Mouse (Mus musculus) layer of hippocampus, adult 9-10 months (tissue): Measurements from ENCODE around the gene Nfkbie.

Source experiments
- DNase-seq: peaks from one replicate; pipeline ENCODE4 v3.0.0; 2022; ENCODE audit warnings: low spot score

Gene Nfkbie

DNA sequence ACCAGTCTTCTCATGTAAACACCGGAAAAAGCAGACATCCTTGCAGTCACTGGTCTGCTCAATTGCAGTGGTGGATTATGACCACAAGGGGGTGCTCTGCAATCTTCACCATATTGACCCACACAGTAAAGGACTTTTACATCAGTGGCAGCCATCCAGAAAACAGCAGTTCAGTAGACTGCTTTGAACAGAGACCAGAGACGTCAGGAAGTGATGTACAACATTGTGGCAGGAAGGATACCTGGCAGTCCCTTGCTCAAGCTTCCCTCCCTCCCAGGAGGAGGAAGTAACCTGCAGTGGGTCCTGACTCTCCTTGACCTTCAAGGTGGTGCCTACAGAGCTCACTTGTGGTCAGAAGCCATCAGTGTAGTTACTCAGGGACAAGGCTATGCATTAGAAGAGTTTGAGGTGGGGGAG, 26.1 kb downstream of the Nfkbie start:
- DNase-seq: peak; percentile 76

DNA sequence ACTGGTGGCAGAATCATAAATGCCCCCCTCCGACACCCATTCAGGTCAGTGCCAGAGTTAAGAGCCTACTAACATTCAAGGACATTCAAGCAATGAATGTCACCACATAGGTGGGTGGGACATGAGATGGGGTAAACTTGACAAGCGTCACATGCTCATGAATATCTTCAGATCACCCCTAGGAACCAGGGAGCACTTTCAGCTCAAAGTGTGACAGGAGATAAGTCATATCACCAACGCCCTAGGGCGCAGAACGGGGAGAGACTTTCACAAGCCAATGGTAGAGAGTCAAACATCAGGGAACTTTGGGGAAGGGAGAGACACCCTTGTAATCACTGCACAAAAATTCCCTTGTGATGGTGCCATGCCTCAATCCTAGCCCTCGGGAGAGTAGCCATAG, 26.7 kb downstream of the Nfkbie start:
- no peak for DNase-seq

DNA sequence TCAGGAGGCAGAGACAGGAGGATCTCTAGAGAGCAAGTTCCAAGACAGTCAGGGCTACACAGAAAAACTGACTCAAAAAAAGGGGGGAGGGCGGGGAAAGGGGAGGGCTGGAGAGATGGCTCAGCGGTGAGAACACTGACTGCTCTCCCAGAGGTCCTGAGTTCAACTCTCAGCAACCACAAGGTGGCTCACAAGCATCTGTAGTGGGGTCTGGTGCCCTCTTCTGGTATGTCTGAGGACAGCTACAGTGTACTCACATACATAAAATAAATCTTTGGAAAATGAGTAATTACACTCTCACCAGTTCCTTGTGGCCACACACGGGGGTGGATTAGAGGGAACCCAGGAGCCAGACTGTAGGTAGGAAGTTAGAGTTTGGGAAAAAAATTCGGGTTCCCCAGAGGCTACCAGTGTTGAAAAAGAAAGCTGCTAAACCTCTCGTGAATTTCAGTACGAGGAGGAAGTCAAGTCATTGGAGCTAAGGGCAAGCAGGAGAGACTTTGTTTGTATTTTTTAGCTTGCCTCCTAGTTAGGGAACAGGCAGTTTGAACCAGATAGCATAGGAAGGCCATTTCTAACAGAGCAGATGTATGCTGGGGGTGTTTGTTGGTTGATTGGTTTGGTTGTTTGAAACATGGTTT, 27.3 kb downstream of the Nfkbie start:
- DNase-seq: no peak

DNA sequence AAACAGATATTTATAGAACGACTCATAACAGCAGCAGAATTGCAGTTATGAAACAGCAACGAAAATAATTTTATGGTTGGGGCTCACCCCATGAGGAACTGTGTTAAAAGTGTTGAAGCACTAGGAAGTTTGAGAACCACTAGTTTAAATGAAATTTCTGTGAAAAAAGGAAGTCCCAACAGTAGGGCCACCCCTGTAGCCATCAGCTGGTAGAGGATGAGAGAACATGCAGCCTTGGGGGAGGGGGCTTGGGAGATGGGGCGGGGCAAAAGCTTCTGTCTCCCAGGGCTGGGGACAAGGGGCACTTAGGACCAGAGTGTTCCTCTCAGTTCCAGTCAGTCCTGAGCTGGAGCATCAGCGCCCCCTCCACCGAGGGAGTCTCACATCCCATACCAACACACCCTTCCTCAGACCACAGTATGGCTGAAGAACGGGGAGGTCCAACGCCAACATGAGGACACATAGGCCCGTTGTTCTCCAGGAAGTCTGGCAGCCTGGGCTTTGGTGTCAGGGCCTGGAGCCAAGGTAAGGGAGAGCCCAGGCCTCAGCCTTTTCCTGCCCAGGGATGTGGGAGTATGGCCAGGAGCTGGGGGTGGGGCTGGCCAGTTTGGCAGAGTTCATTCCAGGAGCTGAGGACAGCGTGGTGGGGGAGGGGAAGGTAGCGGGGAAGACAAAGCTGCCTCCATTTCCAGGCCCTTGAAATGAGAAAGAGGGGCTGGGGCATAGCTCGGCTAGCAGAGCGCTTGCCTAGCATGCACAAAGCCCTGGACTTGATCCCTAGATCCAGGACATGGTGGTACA, 28.8 kb downstream of the Nfkbie start:
- no peak for DNase-seq

DNA sequence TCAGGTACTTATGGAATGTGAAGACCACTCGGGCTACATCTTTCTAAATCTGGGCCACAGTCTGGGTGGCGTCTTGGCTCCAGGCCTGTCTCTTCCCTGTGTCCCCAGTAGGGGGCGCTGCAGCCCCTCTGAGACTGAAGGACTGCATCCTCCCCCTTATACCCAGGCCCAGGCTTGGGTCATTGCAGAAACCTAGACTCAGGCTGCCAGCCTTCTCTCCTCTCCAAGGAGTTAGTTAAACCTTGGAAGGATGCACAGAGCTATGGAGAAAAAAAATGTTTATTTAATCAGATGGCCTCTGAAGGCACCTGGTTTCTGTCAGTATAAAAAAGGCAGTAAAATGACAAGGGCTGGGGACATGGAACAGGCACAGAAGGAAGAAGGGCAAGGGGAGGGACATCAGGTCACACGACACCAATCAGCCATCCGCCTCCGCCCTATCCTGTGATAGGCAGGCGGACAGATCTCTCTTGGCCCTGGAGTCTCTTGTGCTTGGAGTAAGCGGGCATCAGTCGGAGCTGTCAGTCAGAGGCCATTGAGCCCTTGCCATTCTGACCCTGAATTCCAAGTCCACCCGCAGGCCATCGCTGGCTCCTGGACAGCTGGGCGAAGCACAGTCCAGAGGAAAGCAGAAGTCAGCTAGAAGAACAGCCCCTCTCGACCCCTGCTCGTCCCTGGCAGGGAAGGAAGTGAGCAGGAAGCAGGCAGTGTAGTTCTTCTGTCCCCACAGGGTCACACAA, 29.6 kb downstream of the Nfkbie start:
- peak; percentile 67 for DNase-seq

DNA sequence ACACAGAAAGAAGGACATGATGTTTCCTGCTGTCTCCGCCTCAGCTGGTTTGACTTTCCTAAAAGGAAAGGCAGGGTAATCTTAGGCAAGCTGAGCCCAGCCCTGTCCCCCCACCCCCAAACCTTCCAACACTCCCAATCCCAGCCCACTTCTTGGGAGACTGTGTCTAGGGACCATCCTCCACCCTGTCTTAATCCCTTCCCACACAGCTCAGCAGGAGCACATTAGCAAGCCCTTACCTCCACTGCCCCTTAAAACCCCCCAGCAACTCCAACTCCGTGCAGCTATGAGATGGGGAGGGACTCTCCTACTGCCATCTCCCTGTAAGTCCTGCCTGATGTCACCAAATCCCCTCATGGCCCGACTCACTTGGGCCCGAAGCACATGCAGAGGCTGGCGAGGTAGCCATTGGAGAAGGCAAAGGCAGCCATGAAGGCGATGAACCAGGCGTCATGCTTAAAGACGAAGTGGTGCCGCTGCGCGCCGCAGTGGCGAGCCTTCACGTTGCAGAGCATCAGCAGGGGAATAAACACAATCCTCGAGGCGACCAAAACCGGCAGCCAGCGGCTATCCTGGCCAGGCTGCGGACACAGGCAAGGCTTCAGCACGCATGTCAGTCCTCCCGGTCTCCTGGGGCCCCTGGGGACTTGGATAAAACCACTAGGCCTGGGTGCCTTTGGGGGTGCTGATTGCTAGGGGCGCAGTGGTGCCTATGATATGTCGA, 30.4 kb downstream of the Nfkbie start:
- no peak for DNase-seq

DNA sequence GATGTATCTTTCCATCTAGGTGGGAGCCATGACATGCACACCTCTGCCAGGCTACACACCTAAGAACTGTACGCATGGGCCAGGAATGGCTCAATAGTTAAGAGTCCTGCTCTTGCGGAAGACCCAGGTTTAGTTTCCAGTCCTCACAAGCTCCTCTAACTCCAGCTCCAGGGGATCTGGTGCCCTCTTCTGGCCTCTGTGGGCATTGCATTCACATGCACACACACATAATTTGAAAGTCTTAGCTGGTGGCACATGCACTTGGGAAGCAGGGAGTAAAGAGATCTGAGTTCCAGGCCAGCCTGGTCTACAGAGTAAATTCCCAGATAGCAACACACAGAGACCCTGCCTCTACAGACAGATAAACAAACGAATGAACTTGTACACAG, 30.9 kb downstream of the Nfkbie start:
- DNase-seq: no peak

DNA sequence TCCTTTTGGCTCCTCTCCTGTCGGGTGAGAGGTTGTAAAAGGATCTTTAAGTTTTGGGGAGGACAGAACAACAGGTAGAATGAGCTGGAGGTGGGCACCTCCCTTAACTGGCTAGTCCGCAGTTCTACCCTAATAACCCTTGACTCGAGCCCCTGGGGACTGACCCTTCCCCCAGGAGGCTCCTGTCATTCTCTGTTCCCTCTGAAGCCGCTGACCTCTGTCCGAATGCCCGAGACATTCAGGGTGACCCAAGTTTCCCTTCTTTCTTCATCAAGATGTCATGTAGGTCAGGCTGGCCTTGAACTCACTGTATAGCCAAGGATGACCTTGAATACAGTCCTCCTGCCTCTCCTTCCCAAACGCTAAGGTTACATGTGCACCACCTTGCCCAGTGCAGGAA, 32.9 kb downstream of the Nfkbie start:
- DNase-seq: no peak

DNA sequence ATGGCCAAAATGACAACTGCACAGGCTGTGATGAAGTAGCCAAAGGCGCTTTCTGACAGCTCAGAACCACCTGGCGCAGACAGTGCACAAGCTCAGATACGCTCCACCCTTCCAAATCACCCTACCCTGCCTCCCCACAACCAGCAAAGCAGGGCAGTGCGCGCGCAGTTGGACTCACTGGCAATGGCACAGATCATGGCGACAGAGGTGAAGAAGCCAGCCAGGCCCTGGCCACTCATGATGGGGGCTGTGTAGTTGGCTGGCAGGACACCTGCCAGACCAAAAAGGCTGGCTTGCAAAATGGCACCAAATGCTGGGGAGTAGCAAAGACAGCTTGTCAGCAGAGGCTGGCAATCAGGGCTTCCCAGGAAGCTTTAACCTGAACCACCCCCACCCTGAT, 33.7 kb downstream of the Nfkbie start:
- DNase-seq: no peak

DNA sequence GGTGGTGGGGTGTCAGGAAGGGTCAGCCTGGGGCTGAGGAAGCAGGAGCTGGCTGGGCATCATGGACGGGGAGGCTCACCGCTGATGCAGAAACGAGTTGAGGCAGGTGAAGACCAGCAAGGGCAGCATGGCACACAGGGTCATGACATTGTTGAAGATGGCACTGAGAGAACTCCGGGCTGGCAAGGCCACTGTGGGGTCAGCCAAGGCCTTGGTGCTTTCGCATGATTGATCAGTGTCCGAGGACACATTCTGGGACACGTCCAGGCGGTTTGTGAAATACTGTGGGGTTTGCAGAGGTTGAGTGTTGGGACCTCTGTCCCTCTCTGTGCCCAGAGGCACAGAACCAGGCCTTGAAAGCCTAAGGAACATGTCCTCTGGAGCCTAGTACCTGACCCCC, 34.3 kb downstream of the Nfkbie start:
- DNase-seq: no peak

DNA sequence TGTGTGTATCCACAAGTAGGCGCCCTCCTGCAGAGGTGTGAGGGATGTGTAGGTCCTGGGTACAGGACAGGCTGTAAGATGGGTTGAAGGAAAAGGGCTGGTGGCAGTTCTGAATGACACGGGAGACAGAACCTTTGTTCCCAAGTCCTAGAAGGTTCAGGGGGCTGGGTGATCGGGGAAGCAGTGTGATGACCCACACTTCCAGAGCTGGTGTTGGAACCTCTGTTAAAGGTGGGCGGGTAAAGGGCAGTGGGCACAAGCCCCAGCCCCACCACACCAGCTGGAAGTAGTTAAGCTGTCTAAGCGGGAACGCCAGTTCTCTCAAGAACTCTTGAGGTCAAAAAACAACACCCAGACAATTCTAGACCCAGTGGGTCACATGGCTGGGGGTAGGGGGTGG, 34.9 kb downstream of the Nfkbie start:
- no peak for DNase-seq

DNA sequence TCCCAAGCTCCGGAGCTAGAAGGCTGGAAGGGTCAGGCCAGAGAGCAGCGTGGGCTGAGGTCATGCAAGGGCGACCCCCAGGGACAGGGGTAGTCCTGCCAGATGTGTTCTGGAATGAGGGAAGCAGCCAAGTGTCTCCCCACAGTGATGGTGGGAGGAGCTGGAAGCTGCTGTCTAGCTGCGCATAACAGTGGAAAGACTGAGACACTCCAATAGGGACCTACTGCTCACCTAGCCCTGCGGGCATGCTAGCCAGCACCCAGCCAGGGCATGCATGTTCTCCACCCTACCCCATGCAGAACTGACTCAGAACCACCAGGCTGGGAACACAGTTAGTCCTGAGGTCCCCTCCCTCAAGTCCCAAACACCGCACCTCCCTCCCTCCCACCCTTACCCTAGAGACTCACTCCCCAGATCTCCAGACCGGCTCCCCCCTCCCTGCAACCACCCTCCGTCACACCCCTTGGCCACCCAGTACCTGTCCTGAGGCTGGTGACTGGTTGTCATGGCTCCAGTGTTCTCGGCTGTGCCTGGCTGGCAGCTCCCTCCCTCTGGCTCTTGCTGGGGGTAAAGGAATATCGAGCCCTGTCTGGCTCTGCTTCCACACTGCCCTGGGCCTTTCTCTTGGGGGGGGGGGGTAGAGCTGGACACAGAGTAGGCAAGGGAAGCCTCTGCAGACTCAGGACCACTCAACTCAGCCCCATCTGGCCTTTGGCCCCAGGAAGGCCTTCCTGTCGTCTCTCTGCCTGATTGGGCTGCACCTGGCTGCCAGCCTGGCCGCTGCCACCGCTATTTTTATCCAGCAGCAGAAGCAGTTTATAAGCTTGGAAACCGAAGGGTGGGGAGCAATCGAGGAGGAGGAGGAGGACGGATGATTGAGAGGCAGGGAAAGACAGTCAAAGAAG, 36.5 kb downstream of the Nfkbie start:
- DNase-seq: no peak

DNA sequence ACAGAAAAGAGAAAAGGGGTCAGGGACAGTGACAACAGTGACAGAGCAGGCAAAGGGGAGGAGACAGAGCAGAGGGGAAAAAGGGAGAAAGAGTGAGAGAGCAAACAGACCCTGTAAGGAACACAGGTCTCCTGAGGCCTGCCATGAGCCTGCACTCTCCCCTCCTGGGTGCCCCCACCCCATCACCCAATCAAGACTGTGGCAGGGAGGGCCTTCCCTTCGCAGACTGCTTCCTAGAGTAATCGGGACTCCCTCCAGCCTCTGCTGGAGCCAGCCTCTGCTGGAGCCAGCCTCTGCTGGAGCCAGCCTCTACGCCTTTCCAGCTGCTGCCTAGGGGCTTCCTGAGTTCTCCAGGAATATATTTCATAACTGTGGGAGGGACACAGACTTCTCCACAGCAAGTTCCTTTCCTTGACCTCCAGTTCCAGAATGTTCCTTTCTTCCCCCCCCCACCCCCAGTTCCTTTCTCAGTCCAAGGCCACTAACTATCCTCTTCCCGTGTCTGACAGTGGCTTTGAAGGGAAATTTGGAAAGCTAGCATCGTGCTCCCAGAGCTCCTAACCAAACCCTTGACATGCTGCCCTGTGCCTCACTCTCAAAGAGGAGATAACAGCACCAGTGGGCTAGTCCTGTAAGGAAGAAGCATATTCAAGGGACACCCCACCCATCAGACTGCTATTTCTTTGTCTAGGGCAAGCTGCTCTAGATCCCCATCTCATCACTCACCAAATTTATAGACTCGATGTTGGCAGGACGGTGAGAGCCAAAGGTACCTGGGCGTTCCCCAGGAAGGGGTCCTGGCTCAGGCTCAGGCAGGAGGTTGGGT, 37.3 kb downstream of the Nfkbie start:
- no peak for DNase-seq

DNA sequence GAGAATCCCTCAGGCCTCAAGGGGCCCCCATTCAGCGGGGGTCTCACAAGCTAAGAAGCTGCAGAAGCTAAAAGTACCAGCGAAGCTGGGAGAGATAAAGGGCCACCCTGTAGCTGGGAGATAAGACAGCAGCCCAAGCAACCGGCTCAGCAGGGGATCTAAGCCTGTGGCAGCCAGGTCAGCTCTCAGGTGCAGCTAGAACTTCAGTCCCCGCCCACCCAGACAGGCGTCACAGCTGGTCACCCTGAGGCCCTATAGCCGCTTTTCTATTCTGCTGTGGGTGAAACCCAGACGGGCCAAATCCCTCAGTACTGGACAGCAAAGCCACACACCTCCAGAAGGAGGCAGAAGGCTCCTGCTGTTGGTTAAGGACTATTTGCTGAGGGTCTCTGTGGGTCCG, 38.0 kb downstream of the Nfkbie start:
- no peak for DNase-seq

DNA sequence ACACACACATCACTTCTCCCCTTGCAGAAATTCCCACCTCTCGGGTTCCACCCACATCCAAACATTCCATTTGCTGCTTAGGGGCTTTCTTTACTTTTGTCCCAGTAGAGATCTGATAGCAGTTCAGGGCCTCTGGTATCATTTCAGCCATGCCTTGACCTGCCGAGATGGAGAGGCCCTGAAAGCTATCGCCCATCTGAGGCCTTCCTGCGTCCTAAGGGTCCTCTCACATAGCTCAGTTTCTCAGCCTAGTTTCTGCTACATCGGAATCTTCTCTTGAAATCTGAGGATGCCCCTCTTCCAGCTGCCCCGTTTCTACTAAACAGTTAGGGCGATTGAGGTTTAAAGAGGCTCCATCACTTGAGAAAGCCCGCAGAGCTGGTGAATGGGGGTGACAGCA, 38.7 kb downstream of the Nfkbie start:
- no peak for DNase-seq

DNA sequence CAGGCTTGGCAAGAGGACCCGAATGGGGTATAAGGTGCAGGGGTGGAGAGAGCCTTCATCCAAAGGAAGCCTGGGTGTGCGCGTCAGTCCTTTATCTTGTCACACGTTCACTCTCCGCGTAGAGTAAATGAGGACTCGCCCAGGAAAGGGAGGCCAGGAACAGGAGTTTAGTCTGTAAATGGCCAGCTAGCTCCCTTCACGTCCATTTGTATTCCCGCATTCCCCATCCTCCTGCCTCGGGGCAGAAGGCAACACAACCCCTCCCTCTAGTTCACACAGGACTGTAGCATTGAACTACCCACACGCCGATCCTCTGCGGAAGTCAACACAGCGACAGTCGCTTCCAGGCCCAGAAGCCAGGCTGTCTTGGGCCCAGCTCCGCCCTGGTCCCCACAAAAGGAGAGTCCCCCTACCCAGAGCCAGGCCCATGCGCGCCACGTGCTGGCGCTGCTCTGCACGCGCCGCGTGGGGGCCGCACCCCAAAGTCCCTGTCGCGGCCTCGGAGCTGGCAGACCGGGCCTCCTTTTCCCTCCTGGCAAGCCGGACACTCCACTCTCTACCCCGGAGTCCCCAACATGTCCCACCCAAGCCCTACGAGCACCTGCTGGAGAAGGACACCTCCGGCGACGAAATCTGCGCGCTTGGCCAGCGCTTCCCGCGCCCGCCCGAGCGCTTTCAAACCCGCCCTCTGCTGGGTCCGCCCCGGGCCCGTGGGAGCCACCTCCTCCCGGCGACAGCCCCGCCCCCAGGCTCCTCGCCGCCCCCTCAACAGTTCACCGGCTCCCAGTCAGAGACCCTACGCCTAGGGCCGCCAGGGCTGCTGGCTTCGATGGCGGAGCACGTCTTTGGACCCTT, 39.6 kb downstream of the Nfkbie start:
- no peak for DNase-seq

DNA sequence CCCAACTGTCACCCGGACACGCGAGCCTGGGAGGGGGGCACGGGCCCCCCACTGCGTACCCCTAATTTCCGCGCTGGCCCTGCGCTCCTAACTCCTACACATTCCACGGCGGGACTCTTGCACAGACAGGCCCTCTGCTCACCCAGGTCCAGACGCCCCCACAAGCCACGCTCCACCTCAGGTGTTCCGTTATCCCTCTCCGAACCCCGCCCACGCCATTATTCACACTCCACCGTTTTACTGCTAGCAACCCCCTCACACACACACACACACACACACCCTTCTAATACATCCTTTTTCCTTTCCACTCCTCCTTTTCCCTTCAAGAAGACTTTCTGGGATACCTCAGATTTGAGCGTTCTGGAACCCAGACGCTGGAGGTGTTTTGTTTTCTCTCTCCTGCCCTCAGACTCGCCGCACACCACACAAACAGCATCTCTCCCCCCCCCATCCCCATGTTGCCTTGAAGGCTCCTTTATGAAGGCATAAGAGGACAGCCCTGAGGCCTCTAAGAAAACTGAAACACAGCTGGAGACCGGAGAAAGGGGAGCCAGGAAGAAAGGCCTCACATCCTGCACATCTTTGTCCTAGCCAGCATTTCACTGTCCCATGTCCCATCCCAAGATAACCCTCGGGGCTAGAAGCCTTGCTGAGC, 40.4 kb downstream of the Nfkbie start:
- no peak for DNase-seq

DNA sequence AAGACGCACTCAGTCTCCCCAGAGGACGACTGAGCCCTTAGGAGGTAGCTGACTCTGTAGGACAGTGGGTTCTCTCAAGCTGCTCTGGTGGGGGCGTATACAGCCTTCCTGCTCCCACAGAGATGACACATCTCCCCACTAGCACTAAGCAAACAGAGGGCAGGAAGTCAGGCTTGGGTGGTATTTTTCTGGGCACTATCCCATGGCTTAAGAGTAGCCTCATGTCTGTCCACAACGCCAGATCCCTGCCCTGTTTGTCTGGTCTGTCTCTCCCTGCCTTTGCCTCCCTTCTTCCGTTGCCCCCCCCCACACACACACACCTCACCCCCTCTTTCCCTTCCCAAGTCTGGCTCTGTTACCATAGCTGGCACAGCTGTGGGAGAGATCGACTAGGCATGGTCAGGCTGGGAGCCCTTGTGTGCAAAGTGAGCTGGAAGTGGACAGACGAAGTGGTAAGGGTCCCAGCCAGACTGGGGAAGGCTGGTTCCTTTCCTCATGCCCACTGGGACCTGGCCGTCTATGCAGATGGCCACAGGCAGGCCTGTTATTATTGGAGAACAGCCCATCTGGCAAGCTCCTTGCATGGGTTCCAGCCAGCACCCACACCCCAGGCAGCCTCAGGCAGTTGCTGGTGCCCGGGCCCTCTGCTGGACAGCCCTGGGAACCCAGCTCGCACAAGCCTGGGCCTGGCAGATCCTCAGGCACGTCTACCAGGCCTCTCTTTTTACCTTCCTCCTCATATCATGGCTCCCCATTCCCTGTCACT, 41.3 kb downstream of the Nfkbie start:
- no peak for DNase-seq
